ENCODE assay signal across 13 mouse cellular contexts in the genomic region with DNA sequence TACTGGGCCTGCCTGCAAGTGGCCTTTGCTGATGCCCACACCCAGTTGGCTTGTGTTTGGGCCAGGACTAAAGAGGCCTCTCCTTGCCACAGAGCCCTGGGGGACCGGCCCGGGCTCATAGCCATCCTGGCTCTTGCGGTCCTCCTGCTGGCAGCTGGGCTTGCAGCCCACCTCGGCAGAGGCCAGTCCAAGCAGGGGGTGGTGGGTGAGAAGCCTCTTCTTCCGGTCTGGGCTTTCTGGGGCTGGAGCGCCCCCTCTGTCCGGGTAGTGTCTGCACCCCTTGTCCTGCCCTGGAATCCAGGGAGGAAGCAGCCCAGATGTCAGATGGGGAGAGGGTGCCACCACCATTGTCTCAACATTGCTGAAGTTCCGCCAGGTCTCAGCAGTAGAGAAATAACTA. TPM values are rescaled to one million over a fixed set of nuclear protein-coding genes. Genes with fewer than 3 reads are reported as not detected.
DNase-seq lines count a peak whose midpoint lies in the region; ATAC-seq and TF ChIP-seq lines count a peak whose summit lies in the region.
"Had no signal": no experiment of that assay in that cellular context is flagged by ENCODE, and none has a peak within 500 bp of the region (broad histone marks: within the 10 kb centered on the region; RNA-seq: fewer than 3 reads in every experiment).

No protein-coding gene starts in this region.

- intact Hi-C loops in left cerebral cortex, adult 2 months (cut with DNase I), result loop anchor here (5.0 kb wide), 1 partner anchor 57 kb away; a partner anchor contains a TSS
- intact Hi-C loops in left cerebral cortex, postnatal 36 days (cut with DNase I), result no loop called here

- no peak overlapping the region for H3K27ac ChIP-seq in forebrain, postnatal 0 days (ENCODE audit: low read depth, low read length)
- H3K27ac ChIP-seq in forebrain, embryonic 10.5 days, result no peak overlapping the region
- H3K27ac ChIP-seq in left cerebral cortex, adult 2 months, result no peak overlapping the region
- H3K27ac ChIP-seq in stomach, postnatal 0 days (replicated peaks), result no peak overlapping the region
- H3K27ac ChIP-seq: embryonic facial prominence, embryonic 13.5 days; macrophage had no signal

- peak; percentile 16 for TF ChIP-seq CTCF in forebrain, postnatal 0 days (IDR thresholded peaks at IDR 0.05; ENCODE audit: low read depth)
- TF ChIP-seq CTCF in left cerebral cortex, adult 2 months (IDR thresholded peaks at IDR 0.05), result peak; percentile 33
- TF ChIP-seq CTCF in stomach, postnatal 0 days (IDR thresholded peaks at IDR 0.05; ENCODE audit: low read depth), result no peak

- peak; percentile 55 for ATAC-seq in forebrain, postnatal 0 days
- ATAC-seq in stomach, postnatal 0 days (ENCODE audit: low FRiP score, low TSS enrichment), result no peak

- H3K36me3 ChIP-seq in forebrain, postnatal 0 days (ENCODE audit: insufficient read depth), result peaks cover 42% of the 10 kb centered on the region
- H3K36me3 ChIP-seq in forebrain, embryonic 10.5 days (replicated peaks), result peaks cover 20% of the 10 kb centered on the region
- no peaks in the 10 kb centered on the region for H3K36me3 ChIP-seq in stomach, postnatal 0 days (ENCODE audit: control insufficient read depth, insufficient read depth, low read length)
- H3K36me3 ChIP-seq: embryonic facial prominence, embryonic 13.5 days had no signal

- 70% methylated on average over 8 of the region's 8 CpGs for WGBS in forebrain, postnatal 0 days
- WGBS in forebrain, embryonic 10.5 days, result 84% methylated on average over 8 of the region's 8 CpGs
- WGBS in stomach, postnatal 0 days, result 73% methylated on average over 8 of the region's 8 CpGs

- no peak overlapping the region for H3K4me2 ChIP-seq in forebrain, postnatal 0 days (ENCODE audit: low read depth)
- H3K4me2 ChIP-seq in stomach, postnatal 0 days (replicated peaks; ENCODE audit: low read depth), result no peak overlapping the region
- H3K4me2 ChIP-seq: embryonic facial prominence, embryonic 13.5 days; heart, embryonic 11.5 days had no signal

- DNase-seq in forebrain, postnatal 0 days, result peak; percentile 35
- no peak for DNase-seq in forebrain, embryonic 10.5 days (ENCODE audit: extremely low spot score, low spot score)
- peak in 1 of 2 experiments; percentile 39 for DNase-seq in left cerebral cortex, adult 2 months (ENCODE audit: extremely low spot score in 1 of 2, low spot score in 2 of 2)
- DNase-seq in left cerebral cortex, postnatal 36 days (ENCODE audit: low spot score in 2 of 2), result no peak
- DNase-seq in Muller cell, postnatal 12 days (ENCODE audit: inconsistent ontology term), result peak; percentile 72
- DNase-seq in cerebellum, postnatal 10 days, result peak; percentile 93 to 96
- DNase-seq in stomach, postnatal 0 days (ENCODE audit: low spot score), result no peak
- DNase-seq in T-cell, adult 2 months (ENCODE audit: low spot score), result no peak
- DNase-seq: kidney, postnatal 36 days; liver had no signal

- no peak overlapping the region for H3K9ac ChIP-seq in forebrain, postnatal 0 days
- H3K9ac ChIP-seq in stomach, postnatal 0 days (ENCODE audit: low read length), result no peak overlapping the region
- H3K9ac ChIP-seq: embryonic facial prominence, embryonic 13.5 days had no signal

- no peak for TF ChIP-seq EP300 in stomach, postnatal 0 days (optimal IDR thresholded peaks at IDR 0.05)

- no peaks in the 10 kb centered on the region for H3K27me3 ChIP-seq in forebrain, postnatal 0 days (ENCODE audit: insufficient read depth, low read length)
- H3K27me3 ChIP-seq in forebrain, embryonic 10.5 days (ENCODE audit: poor library complexity, severe bottlenecking), result no peaks in the 10 kb centered on the region
- no peaks in the 10 kb centered on the region for H3K27me3 ChIP-seq in stomach, postnatal 0 days (ENCODE audit: control insufficient read depth, insufficient read depth, low read length)

- no peaks in the 10 kb centered on the region for H3K4me1 ChIP-seq in forebrain, postnatal 0 days (ENCODE audit: insufficient read depth)
- peaks cover 33% of the 10 kb centered on the region for H3K4me1 ChIP-seq in forebrain, embryonic 10.5 days
- no peaks in the 10 kb centered on the region for H3K4me1 ChIP-seq in stomach, postnatal 0 days (replicated peaks; ENCODE audit: control insufficient read depth, insufficient read depth)
- H3K4me1 ChIP-seq: embryonic facial prominence, embryonic 13.5 days had no signal

- no peaks in the 10 kb centered on the region for H3K9me3 ChIP-seq in forebrain, postnatal 0 days (ENCODE audit: low read length)
- no peaks in the 10 kb centered on the region for H3K9me3 ChIP-seq in forebrain, embryonic 10.5 days
- no peaks in the 10 kb centered on the region for H3K9me3 ChIP-seq in stomach, postnatal 0 days (ENCODE audit: control insufficient read depth, low read length)
- H3K9me3 ChIP-seq: embryonic facial prominence, embryonic 13.5 days had no signal

- no peak overlapping the region for H3K4me3 ChIP-seq in forebrain, postnatal 0 days (ENCODE audit: low read depth, low read length)
- H3K4me3 ChIP-seq in forebrain, embryonic 10.5 days, result no peak overlapping the region
- no peak overlapping the region for H3K4me3 ChIP-seq in left cerebral cortex, adult 2 months
- H3K4me3 ChIP-seq in stomach, postnatal 0 days (ENCODE audit: low read depth, low read length), result no peak overlapping the region
- H3K4me3 ChIP-seq: embryonic facial prominence, embryonic 13.5 days had no signal

RNA-seq across cellular contexts. Expression of a gene that starts 58.9 kb away (rescaled TPM):
- total RNA-seq in forebrain, postnatal 0 days (2014; rRNA removed), result 31.6 and 44.6 TPM in 2 replicates
- 76.8 and 90.9 TPM in 2 replicates for polyA plus RNA-seq in forebrain, postnatal 0 days (2015; fragmentation: Nextera tagmentation; extraction: Ambion mirVana)
- 5.5 and 6.0 TPM in 2 replicates for polyA plus RNA-seq in forebrain, embryonic 10.5 days (2016; fragmentation: Nextera tagmentation; extraction: Ambion mirVana)
- 10 to 100 TPM; 91.8 to 99.9 TPM for total RNA-seq in left cerebral cortex, adult 2 months (2021)
- total RNA-seq in left cerebral cortex, postnatal 36 days (2021), result 100 to 1,000 TPM in 1 of 2 experiments, 10 to 100 TPM in 1; 89.3 to 105 TPM
- 1.7 and 2.1 TPM in 2 replicates for polyA plus RNA-seq in stomach, postnatal 0 days (2015; fragmentation: Nextera tagmentation; extraction: Ambion mirVana)
- polyA plus RNA-seq: macrophage had no signal

Comparison
In these comparisons a context has a peak if more than half of its experiments do, and no peak if none do; other contexts are left out.
1. DNase-seq: peak in forebrain, postnatal 0 days (single experiment), Muller cell, postnatal 12 days (single experiment) and cerebellum, postnatal 10 days (2 of 2); none in forebrain, embryonic 10.5 days (single experiment), left cerebral cortex, postnatal 36 days (0 of 2), stomach, postnatal 0 days (single experiment) and T-cell, adult 2 months (single experiment).